Mouse (Mus musculus) ES-Bruce4 (cell line): ENCODE measurements around the gene Alox5.

ENCODE experiments used
- CTCF ChIP-seq: IDR thresholded peaks from one replicate; pipeline ENCODE4 v1.8.1; 2011; ENCODE audit warnings: low read depth, low read length
- EP300 ChIP-seq: IDR thresholded peaks from 2 replicates; pipeline ENCODE4 v1.6.1; 2011; ENCODE audit warnings: low read depth, low read length; ENCODE audit not compliant: insufficient read depth

GRCm38 (mm10) chr6:116493742-116494141 is 32.8 kb upstream of the Alox5 start:
- TF ChIP-seq CTCF (no peak), EP300 (no peak)
